Mouse (Mus musculus): ENCODE results near the gene Tmem26. TPM values are rescaled to one million over a fixed set of nuclear protein-coding genes. Genes with fewer than 3 reads are reported as not detected.
"Not testable (repeated sequence)": the region's sequence is repeated elsewhere in the genome, so short reads cannot be mapped to it uniquely, and the experiment has no call there.

Gene Tmem26
- polyA plus RNA-seq, 1 experiment from 2014 or later, result 7.2 TPM

GRCm38 (mm10) chr10:68715396-68715795, 8.1 kb upstream of the Tmem26 start:
- no peaks in the 10 kb centered on the region for H3K4me1 ChIP-seq
- H3K27ac ChIP-seq (replicated peaks), result no peak overlapping the region
- H3K36me3 ChIP-seq, result no peaks in the 10 kb centered on the region
- H3K27me3 ChIP-seq, result no peaks in the 10 kb centered on the region
- WGBS, result 91% methylated on average over 3 of the region's 3 CpGs
- H3K4me3 ChIP-seq, result no peak overlapping the region
- no peak overlapping the region for H3K9ac ChIP-seq (replicated peaks)
- H3K4me2 ChIP-seq (replicated peaks), result no peak overlapping the region
- ATAC-seq (ENCODE audit: low FRiP score, low read depth), result no peak
- H3K9me3 ChIP-seq, result no peaks in the 10 kb centered on the region

- H3K36me3 ChIP-seq, result no peaks in the 10 kb centered on the region
- peaks cover under 1% of the 10 kb centered on the region; the same call in 1 of the 2 replicates for H3K4me1 ChIP-seq
- no peak overlapping the region for H3K4me3 ChIP-seq
- no peak for ATAC-seq (ENCODE audit: low FRiP score, low read depth)
- no peak overlapping the region for H3K9ac ChIP-seq (replicated peaks)
- peaks cover 5% of the 10 kb centered on the region for H3K27me3 ChIP-seq
- no peaks in the 10 kb centered on the region for H3K9me3 ChIP-seq
- no peak overlapping the region for H3K27ac ChIP-seq (replicated peaks)
- H3K4me2 ChIP-seq (replicated peaks), result no peak overlapping the region
- WGBS, result 86% methylated on average over 3 of the region's 3 CpGs
Measured at GRCm38 (mm10) chr10:68718375-68718774, 5.1 kb upstream of the Tmem26 start.

GRCm38 (mm10) chr10:68720887-68721400, 2.5 kb upstream of the Tmem26 start:
- ATAC-seq (ENCODE audit: low FRiP score, low read depth), result no peak
- H3K4me3 ChIP-seq, result no peak overlapping the region
- no peak overlapping the region for H3K9ac ChIP-seq (replicated peaks)
- no peak overlapping the region for H3K27ac ChIP-seq (replicated peaks)
- peaks cover 19% of the 10 kb centered on the region for H3K27me3 ChIP-seq
- H3K36me3 ChIP-seq, result no peaks in the 10 kb centered on the region
- WGBS, result 71% methylated on average over 5 of the region's 5 CpGs
- H3K4me1 ChIP-seq, result peaks cover 15% of the 10 kb centered on the region
- H3K9me3 ChIP-seq, result no peaks in the 10 kb centered on the region
- no peak overlapping the region for H3K4me2 ChIP-seq (replicated peaks)

- Histone ChIP-seq H3K36me3 (no peaks in the 10 kb centered on the region), H3K4me1 (peaks cover 15% of the 10 kb centered on the region), H3K9me3 (no peaks in the 10 kb centered on the region), H3K4me2 (replicated peaks) (peak overlapping the region; percentile 82; the same call in 1 of the 2 replicates), H3K9ac (replicated peaks) (no peak overlapping the region), H3K27me3 (peaks cover 19% of the 10 kb centered on the region), H3K27ac (replicated peaks) (no peak overlapping the region), H3K4me3 (peak overlapping the region; percentile 49; the same call in 1 of the 2 replicates)
- ATAC-seq (ENCODE audit: low FRiP score, low read depth), result no peak
- WGBS, result 42% methylated on average over 7 of the region's 7 CpGs
Measured at GRCm38 (mm10) chr10:68723015-68723414, 431 bp upstream of the Tmem26 start.

- H3K27me3 ChIP-seq, result peaks cover 19% of the 10 kb centered on the region
- H3K9me3 ChIP-seq, result no peaks in the 10 kb centered on the region
- H3K4me2 ChIP-seq (replicated peaks), result peak overlapping the region; percentile 82
- ATAC-seq (ENCODE audit: low FRiP score, low read depth), result no peak
- peak overlapping the region; percentile 49 for H3K4me3 ChIP-seq
- no peak overlapping the region for H3K27ac ChIP-seq (replicated peaks)
- under 1% methylated on average over 11 of the region's 11 CpGs for WGBS
- H3K36me3 ChIP-seq, result no peaks in the 10 kb centered on the region
- peaks cover 15% of the 10 kb centered on the region for H3K4me1 ChIP-seq
- H3K9ac ChIP-seq (replicated peaks), result peak overlapping the region; percentile 51; the same call in 1 of the 2 replicates
Measured at GRCm38 (mm10) chr10:68724361-68724720, 895 bp downstream of the Tmem26 start.

- H3K27ac ChIP-seq (replicated peaks), result no peak overlapping the region
- peaks cover 19% of the 10 kb centered on the region for H3K27me3 ChIP-seq
- H3K36me3 ChIP-seq, result no peaks in the 10 kb centered on the region
- H3K4me3 ChIP-seq, result no peak overlapping the region
- no peak overlapping the region for H3K9ac ChIP-seq (replicated peaks)
- no peak overlapping the region for H3K4me2 ChIP-seq (replicated peaks)
- ATAC-seq (ENCODE audit: low FRiP score, low read depth), result no peak
- H3K9me3 ChIP-seq, result no peaks in the 10 kb centered on the region
- H3K4me1 ChIP-seq, result peaks cover 15% of the 10 kb centered on the region
- 87% methylated on average over 5 of the region's 5 CpGs for WGBS
Measured at GRCm38 (mm10) chr10:68727464-68727863, 4.0 kb downstream of the Tmem26 start.

GRCm38 (mm10) chr10:68735621-68736020, 12.2 kb downstream of the Tmem26 start:
- 89% methylated on average over 3 of the region's 3 CpGs for WGBS
- Histone ChIP-seq H3K4me3 (no peak overlapping the region), H3K27me3 (no peaks in the 10 kb centered on the region), H3K36me3 (no peaks in the 10 kb centered on the region), H3K9me3 (no peaks in the 10 kb centered on the region), H3K4me1 (no peaks in the 10 kb centered on the region), H3K27ac (replicated peaks) (no peak overlapping the region), H3K9ac (replicated peaks) (no peak overlapping the region), H3K4me2 (replicated peaks) (no peak overlapping the region)
- ATAC-seq (ENCODE audit: low FRiP score, low read depth), result no peak

GRCm38 (mm10) chr10:68737391-68737790, 13.9 kb downstream of the Tmem26 start:
- H3K27ac ChIP-seq (replicated peaks), result no peak overlapping the region
- H3K9me3 ChIP-seq, result no peaks in the 10 kb centered on the region
- no peak overlapping the region for H3K4me3 ChIP-seq
- no peaks in the 10 kb centered on the region for H3K27me3 ChIP-seq
- no peak for ATAC-seq (ENCODE audit: low FRiP score, low read depth)
- H3K9ac ChIP-seq (replicated peaks), result no peak overlapping the region
- no peaks in the 10 kb centered on the region for H3K36me3 ChIP-seq
- no peak overlapping the region for H3K4me2 ChIP-seq (replicated peaks)
- WGBS, result 79% methylated on average over 7 of the region's 7 CpGs
- no peaks in the 10 kb centered on the region for H3K4me1 ChIP-seq

- not testable (repeated sequence) for H3K4me2 ChIP-seq (replicated peaks); H3K36me3 ChIP-seq; H3K4me3 ChIP-seq; H3K4me1 ChIP-seq; H3K9ac ChIP-seq (replicated peaks); H3K9me3 ChIP-seq; ATAC-seq (ENCODE audit: low FRiP score, low read depth); H3K27me3 ChIP-seq; H3K27ac ChIP-seq (replicated peaks)
- WGBS, result 88% methylated on average over 1 of the region's 1 CpGs
Measured at GRCm38 (mm10) chr10:68738981-68739380, 15.5 kb downstream of the Tmem26 start.

- H3K27me3 ChIP-seq, result no peaks in the 10 kb centered on the region
- no peaks in the 10 kb centered on the region for H3K9me3 ChIP-seq
- no peaks in the 10 kb centered on the region for H3K36me3 ChIP-seq
- no peak for ATAC-seq (ENCODE audit: low FRiP score, low read depth)
- H3K9ac ChIP-seq (replicated peaks), result no peak overlapping the region
- H3K4me3 ChIP-seq, result no peak overlapping the region
- no peak overlapping the region for H3K27ac ChIP-seq (replicated peaks)
- no peaks in the 10 kb centered on the region for H3K4me1 ChIP-seq
- H3K4me2 ChIP-seq (replicated peaks), result no peak overlapping the region
- 49% methylated on average over 2 of the region's 2 CpGs for WGBS
Measured at GRCm38 (mm10) chr10:68740251-68740650, 16.8 kb downstream of the Tmem26 start.

GRCm38 (mm10) chr10:68750921-68751320, 27.5 kb downstream of the Tmem26 start:
- H3K9me3 ChIP-seq, result no peaks in the 10 kb centered on the region
- H3K9ac ChIP-seq (replicated peaks), result no peak overlapping the region
- no peak overlapping the region for H3K4me2 ChIP-seq (replicated peaks)
- no peaks in the 10 kb centered on the region for H3K36me3 ChIP-seq
- no peak overlapping the region for H3K27ac ChIP-seq (replicated peaks)
- H3K27me3 ChIP-seq, result no peaks in the 10 kb centered on the region
- no peak overlapping the region for H3K4me3 ChIP-seq
- no peaks in the 10 kb centered on the region for H3K4me1 ChIP-seq
- 79% methylated on average over 7 of the region's 7 CpGs for WGBS
- ATAC-seq (ENCODE audit: low FRiP score, low read depth), result no peak

GRCm38 (mm10) chr10:68759238-68759637, 35.8 kb downstream of the Tmem26 start:
- Histone ChIP-seq H3K4me1 (no peaks in the 10 kb centered on the region), H3K27ac (replicated peaks) (no peak overlapping the region), H3K9me3 (no peaks in the 10 kb centered on the region), H3K27me3 (no peaks in the 10 kb centered on the region), H3K36me3 (no peaks in the 10 kb centered on the region), H3K4me2 (replicated peaks) (no peak overlapping the region), H3K9ac (replicated peaks) (no peak overlapping the region), H3K4me3 (no peak overlapping the region)
- WGBS, result 61% methylated on average over 5 of the region's 5 CpGs
- no peak for ATAC-seq (ENCODE audit: low FRiP score, low read depth)

- no peak overlapping the region for H3K4me3 ChIP-seq
- no peaks in the 10 kb centered on the region for H3K9me3 ChIP-seq
- no peak overlapping the region for H3K27ac ChIP-seq (replicated peaks)
- no peak overlapping the region for H3K9ac ChIP-seq (replicated peaks)
- no peak overlapping the region for H3K4me2 ChIP-seq (replicated peaks)
- WGBS, result 58% methylated on average over 7 of the region's 7 CpGs
- no peaks in the 10 kb centered on the region for H3K36me3 ChIP-seq
- ATAC-seq (ENCODE audit: low FRiP score, low read depth), result no peak
- no peaks in the 10 kb centered on the region for H3K4me1 ChIP-seq
- H3K27me3 ChIP-seq, result no peaks in the 10 kb centered on the region
Measured at GRCm38 (mm10) chr10:68759789-68760188, 36.3 kb downstream of the Tmem26 start.

All from midbrain, embryonic 12.5 days (tissue).